Mouse (Mus musculus) ovary, adult 18-20 months (tissue): Measurements from ENCODE around the gene Rhebl1.

Experiments
- DNase-seq: peaks from one replicate; pipeline ENCODE4 v3.0.0; 2022; ENCODE audit warnings: low spot score, mixed read lengths

Gene Rhebl1

DNA sequence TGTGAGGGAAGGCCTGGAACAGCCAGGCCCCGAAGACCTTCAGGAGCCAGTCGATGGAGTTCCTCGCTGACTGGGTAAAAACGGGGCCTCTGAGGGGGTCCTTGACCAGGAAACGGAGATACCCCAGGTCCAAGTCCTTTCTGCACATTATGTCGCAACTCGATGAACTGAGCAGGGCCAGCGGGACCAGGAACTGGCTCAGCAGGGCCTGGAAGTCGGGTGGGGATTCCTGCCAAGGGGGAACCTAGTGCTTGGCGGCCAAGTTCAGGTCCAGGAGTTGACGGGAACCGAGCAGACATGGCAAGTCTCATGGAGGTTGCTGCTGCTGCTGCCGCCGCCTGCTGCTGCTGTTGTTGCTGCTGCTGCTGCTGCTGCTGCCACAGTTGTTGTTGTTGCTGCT is 43.7 kb downstream of the Rhebl1 start:
- no peak for DNase-seq

DNA sequence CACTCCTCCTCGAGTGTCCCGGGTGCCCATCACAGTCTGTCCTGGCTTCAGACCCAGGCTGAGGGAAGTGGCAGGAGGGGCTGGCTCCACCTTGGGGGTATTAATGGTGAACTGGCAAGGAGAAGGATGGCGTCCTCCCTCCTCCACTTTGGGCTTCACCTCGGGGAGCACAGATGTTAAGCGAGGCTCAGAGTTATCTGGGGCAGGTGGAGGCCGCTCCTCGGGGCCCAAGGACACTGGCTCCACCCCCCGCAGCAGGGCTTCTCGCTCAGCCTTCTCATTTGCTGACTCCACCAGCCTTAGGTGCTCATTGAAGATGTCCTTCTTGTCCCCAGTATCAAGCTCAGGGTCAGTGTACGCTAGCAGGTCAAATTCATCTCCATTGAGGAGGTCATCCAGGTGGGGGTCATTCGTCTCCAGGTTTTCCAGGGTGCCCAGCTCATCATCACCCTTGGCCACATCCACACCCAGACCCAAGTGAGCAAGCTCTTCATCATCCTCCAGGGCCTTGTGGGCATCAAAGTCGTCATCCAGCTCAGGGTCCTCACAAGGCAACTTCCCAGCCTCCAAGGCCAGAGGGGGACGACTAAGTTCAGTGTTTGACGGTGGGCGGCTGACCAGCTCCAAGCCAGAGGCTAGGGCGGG is 44.3 kb downstream of the Rhebl1 start:
- DNase-seq, result no peak

DNA sequence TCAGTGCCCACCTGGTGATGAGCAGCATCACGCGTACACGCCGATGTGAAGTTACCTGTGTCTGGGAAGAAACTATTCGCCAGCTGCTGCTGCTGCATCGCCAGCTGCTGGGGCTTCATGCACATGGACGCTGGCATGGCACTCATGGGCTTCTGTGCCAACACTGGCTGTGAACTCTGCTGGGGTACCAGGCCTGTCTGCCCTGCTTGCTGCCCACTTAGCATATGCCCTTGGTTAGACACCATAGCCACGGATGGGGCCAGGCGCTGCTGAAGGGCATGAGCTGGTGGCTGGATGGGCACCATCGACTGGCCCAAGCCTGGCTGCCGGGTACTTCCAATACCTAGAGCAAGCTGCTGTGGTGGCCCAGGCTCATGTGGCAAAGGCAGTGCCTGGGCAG is 45.2 kb downstream of the Rhebl1 start:
- no peak for DNase-seq

DNA sequence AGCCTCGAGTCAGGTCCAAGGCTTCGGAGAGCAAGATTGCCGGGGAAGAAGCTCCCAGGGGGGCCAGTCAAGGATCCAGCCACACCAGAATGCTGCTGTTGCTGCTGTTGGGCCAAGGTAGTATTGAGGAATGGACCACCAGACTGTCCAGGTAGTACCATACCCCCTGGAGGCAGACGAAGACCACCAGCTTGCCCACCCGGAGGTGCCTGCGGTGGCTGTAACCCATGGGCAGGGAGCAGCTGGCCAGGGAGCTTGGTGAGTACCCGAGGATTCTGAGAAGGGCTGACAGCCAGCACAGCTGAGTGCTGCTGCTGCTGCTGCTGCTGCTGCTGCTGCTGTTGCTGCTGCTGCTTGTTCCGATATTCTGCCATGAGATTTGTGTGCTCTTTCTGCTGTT is 48.2 kb downstream of the Rhebl1 start:
- no peak for DNase-seq

DNA sequence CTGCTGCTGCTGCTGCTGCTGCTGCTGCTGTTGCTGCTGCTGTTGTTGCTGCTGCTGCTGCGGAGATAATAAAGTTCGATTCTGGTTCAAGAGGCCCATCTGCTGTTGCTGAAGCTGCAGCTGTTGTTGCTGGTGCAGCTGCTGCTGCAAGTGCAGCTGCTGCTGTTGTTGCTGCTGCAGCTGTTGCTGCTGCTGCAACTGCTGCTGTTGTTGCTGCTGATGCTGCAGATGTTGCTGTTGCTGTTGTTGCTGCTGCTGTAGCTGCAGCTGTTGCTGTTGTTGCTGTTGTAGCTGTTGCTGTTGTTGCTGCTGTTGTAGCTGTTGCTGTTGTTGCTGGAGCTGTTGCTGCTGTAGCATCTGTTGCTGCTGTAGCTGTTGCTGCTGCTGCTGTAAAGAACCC is 49.2 kb downstream of the Rhebl1 start:
- DNase-seq, result no peak

DNA sequence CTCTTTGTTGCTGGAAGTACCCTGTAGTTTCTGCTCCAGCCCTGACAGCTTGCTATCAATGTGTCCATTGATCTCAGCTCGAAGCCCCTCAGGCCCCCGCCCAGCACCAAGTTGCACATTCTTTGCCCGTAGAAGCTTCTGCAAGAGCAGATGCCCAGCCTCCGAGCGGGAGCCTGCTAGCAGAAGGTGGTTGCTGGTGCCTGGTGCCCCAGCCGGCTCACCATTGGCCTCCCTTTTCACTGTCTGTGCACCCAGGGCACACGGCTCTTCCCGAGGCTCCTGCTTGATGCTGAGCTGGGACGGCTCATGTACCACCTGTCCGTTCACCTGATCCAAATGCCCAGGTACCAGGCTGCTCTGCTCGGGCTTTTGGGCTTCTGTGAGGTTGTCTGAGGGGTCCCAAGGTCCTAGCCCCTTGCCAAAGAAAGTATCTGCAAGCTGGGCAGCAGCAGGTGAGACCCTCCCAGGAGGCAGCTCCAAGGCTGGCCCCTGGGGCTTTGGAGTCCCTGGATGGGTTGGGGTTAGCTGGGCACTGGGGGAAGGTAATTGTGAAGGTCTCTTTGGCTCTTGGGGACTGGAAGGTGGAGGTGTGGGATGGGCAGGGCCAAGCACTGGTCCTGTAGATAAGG is 50.6 kb downstream of the Rhebl1 start:
- DNase-seq, result no peak

DNA sequence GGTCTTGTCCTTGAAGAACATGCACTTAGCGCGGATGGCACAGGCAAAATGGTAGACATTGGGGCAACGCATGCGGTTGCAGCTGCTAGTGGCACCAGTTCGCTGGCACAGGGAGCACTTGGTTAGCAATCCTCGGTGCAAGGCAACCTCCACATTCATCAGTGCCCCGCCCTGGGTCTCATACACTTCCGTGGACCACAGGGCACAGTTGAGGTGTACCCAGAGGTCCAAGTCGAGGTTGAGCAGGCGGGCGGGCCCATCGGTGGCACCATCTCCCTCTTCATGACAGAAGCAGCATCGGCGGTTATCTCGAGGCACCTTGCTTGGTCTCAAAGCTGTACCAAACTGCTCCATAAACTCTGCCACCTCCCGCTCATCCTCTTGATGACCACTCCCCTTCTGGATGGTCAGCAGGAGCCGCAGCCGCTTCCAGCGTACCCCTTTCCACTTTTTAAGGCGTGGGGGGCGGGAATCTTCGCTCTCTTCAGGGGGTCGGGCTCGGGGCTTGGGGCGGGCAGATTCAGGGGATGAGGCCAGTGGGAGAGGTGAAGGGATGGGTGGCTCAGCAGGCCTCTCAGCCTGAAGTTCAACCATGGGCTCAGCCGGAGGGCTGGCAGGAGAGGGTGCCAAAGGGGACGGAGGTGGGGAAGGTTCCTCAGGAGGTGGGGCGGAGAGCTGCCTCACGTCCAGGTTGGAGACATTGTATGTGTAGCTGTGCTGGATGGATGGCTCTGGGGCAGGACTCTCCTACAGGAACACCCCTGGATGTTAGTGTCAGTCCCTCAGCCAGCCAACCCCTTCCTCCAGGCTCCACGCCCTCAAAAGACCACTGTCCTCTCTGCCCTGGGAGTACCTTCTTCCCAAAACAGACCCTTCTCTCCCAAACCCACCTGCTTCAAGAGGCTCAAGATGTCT is 54.4 kb downstream of the Rhebl1 start:
- no peak for DNase-seq

DNA sequence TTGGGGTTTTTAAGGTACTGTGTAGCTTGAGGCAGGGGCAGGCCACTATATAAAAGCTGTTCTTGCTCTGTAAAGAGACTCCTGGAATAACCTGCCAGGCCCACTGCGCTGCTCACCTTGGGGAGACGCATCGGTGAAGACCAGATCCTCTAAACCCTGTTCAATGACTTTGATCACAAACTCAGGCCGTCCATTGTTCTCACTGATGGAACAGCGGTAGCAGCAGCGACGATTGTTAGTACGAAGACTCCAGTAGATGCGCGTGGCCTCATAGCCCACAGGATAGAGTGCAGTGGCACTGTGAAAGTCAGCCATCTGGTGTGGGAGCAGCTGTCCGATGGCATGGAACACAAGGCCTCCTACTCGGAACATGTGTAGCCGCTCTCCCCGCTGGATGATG is 55.2 kb downstream of the Rhebl1 start:
- DNase-seq, result no peak

DNA sequence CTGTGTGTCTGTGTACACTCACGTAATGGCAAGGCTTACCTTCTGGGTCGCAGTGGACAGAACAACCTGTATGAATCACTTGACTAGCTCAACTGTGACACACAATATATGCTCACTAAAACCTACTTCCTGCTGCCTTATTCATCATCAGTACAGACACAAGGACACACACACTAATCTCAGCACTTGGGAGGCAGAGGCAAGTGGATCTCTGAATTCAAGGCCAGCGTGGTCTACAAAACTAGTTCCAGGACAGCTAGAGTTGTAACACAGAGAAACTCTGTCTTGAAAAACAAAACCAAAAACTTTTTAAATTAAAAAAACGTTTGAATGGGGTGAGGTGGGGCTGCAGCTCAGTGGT is 56.6 kb downstream of the Rhebl1 start:
- DNase-seq, result no peak

DNA sequence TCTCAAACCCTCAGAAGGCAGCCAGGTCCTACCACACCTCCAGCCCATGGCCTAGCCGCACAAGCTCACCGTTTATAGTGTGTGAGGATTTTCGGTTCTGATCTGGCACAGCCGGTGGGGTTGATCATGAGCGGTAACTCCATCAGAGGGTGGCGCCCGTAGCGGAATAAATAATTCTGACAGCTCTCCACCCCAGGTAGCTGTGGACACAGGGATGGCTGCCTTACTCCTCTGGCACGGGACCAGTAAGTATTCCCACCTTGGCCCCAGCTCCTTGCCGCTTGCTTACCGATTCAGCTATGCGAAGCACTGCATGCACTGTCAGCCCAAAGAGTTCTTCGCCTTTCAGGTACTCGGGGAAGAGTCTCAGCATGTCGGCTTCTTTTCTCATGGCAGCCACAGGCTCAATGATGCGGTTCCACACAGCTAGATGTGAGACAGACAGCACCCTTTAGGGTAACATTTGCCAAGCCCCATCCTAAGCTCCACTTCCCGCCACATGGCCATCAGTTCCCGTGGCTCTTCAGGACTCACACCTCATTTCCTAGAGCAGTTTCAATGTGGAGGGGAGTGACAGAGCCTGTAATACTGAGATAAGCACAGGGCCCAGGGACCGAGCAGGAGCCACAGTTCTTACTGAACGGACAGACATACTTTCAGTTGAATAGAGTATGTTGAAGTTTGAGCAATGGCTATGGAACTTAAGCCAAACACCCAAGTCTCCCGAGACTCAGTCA is 57.2 kb downstream of the Rhebl1 start:
- DNase-seq, result no peak

DNA sequence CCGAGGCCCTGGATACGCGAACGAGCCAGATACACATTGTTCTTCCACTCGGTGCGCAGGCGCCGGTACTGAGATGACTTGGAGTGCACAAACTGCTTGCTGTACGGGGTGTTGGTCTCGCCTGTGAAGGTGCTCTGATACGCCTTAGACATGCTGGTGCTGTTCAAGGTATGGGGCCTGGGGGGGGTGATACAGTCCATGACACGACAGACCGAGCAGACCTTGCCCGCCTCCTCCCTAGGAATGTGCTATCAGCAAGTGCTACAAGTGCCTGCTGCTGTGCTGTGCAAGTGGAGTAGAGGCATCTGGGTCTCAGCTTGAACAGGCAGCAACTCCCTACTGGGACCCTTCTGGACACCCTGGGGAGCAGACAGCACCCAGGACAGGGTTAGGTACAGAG is 59.0 kb downstream of the Rhebl1 start:
- DNase-seq, result no peak

DNA sequence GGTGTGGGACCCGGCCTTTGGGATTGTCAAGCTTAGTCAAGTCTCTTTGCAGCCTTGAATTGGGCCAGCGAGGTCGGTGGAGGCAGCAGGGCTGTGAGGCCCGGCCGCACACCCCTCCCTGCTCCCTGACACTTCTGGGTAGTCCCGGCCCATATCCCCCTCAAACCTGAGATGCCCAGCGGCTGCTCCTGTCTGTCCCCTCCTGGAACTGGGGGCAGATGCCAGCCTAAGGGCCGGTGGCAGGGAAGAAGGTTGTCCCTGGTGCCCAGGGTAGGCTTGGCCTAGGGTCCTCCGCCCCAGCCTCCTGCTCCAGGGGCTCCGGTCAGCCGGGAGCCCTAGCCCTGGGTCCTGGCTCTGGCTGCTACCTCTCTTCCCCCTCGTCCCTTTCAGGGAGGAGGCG is 60.3 kb downstream of the Rhebl1 start:
- no peak for DNase-seq

DNA sequence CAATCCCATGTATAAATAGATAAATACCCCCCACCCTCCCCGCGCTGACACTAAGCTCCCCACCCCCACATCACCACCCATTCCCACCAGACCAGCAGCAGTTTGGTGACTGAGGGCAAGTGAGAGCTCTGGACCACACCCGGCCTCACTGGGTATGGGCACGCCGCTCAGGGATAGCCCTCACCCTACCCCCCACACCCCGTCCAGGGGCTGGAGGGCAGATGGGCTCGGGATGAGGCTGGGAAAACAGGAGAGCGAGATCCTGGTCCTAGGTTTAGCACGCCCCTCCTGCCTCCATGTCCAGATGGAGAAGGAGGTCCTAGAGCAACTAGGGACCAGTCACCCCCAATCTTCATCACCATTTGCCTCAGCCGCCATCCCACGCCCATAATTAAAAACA is 61.1 kb downstream of the Rhebl1 start:
- DNase-seq, result no peak

DNA sequence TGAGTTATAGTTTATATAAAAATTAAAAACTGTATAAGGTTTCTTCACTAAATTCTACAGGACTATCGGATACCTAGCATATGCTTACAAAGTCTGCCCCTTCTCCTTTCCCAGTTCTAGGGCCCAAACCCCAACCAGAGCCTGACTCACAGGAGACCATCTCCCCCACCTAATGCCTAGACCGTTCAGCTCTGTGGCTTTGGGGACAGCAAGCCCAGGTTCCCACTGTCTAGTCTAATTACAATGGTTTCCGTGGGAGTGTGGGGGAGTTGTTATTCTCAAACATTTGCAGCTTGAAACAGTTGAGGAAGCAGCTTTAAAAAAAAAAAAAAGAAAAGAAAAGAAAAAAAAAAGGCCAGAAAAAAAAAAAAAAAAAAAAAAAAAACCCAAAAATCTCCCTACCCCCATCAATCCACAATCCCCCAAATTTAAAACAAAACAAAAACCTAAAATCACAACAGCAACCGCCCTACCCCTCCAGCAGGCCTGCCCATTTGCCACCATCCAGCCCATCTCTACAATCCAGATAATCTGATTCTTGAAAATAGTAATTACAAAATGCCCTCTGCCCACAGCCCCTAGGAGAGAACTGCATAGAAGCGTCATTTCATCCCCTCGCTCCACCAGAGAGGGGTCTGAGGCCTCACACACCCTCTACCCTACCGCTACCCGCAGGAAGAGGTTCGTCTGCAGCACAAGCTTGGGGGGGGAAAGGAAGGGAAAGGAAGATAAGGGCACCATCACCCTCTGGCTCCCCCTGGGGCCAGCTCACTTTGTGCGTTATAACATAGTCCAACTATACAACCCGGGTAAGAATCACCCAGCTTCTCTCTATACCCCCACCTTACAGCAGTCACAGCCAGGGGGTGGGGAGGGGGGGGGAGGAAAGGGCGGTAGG is 61.9 kb downstream of the Rhebl1 start:
- no peak for DNase-seq

DNA sequence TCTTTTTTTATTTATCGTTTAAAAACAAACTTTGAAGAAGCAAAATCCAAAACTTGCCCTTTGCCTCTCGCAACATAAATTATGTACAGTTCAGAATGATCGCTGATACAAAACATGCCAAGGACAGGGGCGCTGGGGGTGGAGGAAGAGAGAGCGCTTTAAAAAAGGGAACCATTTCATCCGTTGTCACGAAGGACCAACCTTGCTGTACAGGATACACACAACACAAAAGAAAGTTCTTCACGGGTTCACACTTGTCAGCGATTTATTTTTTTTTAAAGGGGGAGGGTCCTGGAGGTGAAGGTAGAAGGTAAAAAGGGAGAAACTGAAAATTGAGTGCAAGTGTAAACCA is 62.7 kb downstream of the Rhebl1 start:
- no peak for DNase-seq

DNA sequence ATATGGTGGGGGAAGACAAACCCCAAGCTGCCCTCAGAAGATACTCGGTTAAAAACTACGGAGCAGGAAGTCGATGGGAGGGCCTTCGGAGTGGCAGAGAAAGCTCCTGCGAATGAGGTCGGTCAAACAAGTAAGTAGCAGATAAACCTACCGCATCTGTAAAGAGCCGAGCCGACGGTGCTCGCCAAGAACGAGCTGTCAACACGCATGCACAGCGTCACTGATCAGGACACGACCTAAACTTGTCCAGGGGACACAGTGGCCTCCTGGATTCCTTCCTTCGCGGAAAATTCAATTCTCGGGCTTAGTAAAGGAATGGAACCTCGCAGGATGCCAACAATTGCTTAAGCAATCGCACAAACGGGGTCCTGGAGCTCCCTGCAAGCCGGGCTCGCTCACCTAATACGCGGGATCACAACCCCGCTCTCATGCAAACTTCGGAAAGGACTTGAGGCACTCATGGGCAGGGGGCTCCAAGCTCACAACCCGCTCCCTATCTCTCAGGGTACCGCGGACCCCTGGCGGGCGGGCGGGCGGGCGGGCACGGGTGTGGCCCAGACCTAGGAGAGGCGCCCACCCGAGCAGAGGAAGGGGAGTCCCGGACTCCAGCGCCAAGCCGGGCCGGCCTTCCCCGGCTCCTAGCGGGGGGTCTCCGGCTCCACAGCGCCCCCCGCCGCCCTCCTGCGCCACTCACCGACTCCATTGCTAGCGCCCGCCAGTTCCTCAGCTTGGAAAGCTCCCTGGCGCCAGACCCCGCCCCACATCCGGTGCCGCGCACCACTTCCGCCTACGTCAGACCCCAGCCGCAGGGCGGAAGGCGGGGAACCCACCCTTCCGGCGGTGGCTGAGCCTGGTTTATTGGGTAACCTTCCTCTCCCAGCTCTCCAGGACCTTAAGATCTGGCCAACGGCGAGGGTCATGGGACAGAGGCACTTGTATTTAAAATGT is 63.3 kb downstream of the Rhebl1 start, which contains the start of gene Prkag1:
Gene Prkag1, minus strand, starts transcription at position 786 of the 948 bp plus-strand sequence.
- peak; percentile 94 for DNase-seq
